Mouse (Mus musculus) cerebellum, adult 18-20 months (tissue): ENCODE measurements around the gene Gpr137.
A peak's percentile ranks its signal among the peaks of the same experiment; 100 is the strongest.

ENCODE experiments used
- DNase-seq, 2 experiments: peaks; one replicate each; pipeline ENCODE4 v3.0.0; 2021

Gpr137 gene

GRCm38 (mm10) chr19:6940396-6941351 lies 1.6 kb downstream of the Gpr137 start:
- DNase-seq = peak in 1 of 2 experiments; percentile 49

DNA sequence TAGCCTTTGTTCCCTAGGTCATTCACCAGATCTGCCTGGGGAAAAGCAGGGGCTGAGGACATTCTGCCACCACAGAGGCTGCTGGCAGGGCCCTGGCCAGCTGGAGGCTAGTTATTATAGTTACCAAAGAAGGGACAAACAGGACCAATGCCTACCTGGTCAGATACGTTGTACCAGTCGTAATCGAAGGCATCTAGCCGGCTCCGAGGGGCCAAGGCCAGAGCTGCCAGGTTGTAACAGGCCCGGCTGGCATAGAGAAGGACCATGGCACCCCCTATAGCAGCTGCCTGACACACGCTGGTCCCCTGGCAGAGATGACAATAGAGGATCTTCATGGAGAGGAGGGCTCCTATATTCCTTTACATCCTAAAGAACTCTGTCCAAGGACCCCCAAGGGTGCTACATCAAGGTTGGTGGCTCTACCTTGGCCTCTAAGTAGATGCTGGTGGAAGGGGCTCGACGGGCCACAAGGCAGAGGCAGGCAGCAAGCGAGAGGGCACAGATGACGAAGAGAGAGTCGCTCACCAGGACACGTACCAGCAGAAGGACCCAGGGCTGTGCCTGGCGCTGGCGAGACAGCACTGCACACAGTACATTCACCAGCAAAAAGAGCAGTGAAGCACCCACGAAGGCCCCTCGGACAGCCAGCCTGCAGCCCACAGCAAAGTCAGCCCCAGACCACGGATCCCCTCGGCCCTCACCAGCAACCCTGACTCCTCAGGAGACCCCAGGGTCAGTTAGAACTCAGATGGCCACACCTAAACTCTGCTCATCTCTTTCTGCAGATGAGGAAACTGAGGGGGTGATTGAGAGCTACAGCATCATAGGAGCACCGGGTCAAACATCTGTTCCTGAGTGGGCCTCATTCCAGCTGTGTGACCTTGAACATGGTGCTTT lies 2.9 kb downstream of the Gpr137 start:
- DNase-seq = no peak

DNA sequence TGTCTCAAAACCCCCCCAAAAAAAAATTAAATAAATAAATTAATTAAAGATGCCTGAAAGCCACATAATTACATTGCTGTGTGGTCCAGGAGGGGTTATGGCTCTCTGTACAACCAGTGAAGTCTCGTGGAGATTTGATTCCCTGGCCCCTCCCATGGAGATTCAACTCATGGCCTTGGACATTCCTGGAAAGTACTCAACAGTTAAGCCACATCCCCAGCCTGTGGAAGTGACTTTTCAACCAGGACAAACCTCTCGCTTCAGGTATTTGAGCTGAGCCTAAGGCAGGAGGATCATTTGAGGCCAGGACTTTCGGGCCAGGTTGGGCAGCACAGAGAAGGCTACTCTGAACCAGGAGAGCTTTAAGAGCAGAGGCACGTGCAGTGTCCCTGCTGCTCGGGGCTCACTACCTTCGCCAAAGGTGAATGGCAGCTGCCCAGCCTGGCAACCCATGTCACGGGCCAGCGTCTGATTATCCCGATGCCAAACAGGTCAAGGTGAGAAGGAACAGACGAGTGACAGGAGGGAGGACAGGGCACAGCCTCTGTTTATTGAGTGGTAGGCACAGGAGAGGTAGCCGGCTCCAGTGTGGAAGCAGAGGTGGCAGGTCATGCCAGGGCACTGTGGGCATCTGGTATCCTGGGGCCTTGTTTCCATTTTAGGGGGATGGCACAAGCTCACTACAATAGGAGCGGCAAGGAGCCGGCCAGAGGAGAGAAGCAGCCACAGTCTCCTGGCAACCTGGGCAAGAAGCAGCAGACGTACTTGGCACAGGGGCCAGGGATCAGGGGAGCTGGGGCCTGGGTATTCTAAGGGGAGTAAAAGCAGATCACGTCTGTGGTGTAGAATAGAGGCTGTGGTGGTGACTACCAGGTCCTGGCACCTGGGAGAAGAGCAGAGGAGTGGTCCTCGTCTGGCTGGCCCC lies 4.5 kb downstream of the Gpr137 start:
- DNase-seq = peak; percentile 69 to 70

DNA sequence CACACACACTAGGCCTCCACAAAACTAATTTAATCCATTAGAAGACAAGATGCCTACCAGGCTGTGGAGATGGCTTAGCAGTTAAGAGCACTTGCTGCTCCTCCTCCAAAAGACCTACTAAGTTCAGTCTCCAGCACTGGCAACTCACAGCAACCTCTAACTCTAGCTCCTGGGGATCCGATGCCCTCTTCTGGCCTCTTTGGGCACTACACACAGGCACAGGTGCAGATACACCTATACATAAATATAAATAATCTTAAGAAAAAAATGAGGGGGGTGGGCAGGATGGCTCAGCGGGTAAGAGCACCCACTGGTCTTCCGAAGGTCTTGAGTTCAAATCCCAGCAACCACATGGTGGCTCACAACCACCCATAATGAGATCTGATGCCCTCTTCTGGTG lies 6.0 kb downstream of the Gpr137 start:
- peak in 1 of 2 experiments; percentile 45 for DNase-seq

DNA sequence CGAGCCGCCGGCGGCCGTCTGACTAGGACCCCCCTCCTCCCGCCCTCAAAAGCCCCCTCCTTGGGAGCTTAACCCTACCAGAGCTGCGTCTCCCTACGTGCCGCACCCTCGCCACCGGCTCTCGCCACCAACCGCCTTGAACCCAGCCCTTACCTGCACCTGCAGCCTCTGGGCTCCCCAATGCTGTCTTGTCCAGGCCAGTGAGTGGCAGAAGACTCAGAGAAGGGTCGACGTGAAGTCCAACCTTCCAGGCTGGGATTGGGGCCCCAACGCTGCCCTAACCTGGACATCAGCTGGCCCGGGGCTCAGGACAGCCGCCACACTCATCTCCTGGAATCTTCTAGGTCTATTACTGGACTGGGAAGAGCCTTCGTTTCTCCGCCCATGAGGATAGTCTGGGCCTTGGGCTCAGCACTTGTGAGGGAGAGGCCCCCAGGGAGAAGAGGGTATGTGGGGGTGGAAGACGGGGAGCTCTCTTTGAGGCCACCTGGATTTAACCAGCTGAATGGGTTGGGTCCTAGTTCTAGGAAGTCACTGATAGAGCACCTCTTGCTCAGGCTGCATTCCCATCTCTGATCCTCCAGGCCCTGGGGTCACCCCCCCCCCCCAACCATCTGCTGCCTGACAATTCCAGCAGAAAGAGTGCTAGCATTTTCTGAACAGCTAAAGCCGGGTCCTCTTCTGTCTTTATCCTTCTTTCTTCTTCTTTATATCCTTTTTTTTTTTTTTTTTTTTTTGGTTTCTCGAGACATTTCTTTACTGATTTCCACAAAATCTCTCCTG lies 7.9 kb downstream of the Gpr137 start, which contains the start of gene Kcnk4:
Gene Kcnk4, minus strand, starts transcription at position 321 of the 783 bp plus-strand sequence.
- DNase-seq = no peak

GRCm38 (mm10) chr19:6933436-6934194 lies 8.7 kb downstream of the Gpr137 start:
- DNase-seq = peak; percentile 68 to 72

DNA sequence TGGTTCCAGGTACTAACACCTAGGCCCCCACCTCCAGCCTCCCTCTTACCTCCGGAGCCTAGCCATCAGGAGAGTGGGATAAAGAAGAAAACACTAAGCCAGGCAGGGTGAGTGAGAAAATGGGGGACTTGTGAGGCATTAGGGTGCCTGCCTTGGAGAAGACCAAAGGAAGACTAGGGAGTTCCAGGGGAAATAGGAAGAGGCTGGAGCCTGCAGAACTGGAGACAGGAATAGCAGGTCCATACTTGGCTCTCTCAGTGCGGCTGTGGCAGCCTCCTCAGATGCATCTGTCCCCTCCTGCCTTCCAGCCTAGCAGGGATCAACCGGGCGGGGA lies 9.2 kb downstream of the Gpr137 start:
- DNase-seq = no peak

DNA sequence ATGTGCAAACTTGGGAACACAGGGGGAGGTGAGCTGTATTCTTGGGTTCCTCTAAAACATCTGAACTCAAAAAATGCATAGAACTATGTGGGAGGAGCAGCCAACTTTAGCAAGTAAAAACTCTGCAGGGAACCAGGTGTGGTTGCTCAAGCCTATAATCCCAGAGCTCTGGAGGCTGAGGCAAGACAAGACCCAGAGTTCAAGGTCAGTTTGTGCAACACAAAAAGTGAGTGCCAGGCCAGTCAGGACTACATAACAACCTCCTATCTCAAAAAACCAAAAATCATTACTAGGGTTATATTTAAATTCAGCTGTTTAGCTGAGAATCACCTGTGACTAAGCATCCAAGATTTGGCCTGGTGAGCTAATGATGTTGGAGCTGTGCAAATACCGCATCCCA lies 10.3 kb downstream of the Gpr137 start:
- no peak for DNase-seq

DNA sequence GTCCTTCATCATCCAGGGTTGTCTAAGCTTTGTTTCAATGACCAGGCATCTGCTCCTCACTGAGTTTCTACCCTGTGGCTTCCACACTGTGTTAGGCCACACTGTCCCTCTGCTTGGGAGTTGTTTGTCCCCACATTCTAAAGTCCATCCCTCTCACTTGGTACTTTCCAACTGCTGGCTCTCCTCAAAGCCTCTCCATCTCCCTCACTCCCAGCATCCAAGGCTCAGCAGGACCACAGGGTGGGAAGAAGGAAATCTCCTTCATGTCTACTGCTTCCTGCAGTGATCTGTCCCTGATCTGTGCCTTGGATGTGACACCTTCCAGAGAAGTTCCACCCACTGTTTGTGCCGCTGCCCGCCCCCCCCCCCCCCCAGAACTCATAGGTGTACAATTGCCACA lies 11.3 kb downstream of the Gpr137 start:
- DNase-seq = peak in 1 of 2 experiments; percentile 36

- no peak for DNase-seq
Measured at GRCm38 (mm10) chr19:6928080-6928479, 14.2 kb downstream of the Gpr137 start.

DNA sequence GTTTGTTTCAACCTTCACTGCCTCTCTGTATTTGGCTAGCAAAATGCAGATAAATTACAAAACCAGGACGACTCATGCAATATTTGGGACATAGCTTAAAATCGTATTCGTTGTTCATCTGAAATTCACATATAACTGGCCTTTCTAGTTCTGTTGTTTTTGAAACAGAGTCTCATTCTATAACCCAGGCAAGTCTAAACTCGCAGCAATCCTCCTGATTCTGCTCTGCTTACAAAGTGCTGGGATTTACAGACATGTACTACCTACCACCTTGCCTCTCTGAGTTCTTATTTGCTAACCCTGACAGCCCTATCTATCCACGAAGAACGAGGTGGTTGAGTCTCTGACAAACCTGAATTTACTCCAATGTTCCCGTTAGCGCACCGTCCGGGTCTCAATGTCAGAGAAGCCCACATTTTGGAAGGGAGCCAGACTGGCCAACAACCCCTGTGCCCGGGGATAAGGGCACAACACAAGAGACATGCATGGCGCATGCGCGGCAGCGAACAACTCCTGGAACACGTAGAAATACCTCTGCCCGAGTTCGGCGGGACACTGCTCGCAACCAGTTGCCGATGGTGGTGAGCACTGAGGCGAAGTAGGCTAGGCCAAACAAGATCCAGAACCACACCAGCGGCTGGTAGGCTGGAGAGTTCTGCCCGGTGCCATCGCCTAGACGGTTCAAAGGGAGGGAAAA lies 15.6 kb downstream of the Gpr137 start:
- no peak for DNase-seq

GRCm38 (mm10) chr19:6925611-6926329 lies 16.5 kb downstream of the Gpr137 start:
- DNase-seq = no peak

DNA sequence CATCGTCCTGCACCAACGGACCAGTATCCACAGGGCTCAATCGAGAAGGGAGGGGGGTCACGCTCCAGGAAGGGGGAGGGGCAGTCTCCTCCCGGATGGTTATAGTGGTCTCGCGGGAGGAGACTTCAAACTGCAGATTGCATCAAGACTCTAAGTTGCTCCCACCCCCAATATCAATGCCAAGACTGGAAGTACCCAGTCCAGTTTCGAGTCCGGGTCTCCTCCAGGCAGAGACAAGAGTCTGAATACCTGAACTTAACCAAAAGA lies 17.0 kb downstream of the Gpr137 start, which contains the start of gene Catsperz:
Gene Catsperz, minus strand, starts transcription at position 74 of the 267 bp plus-strand sequence.
- no peak for DNase-seq

GRCm38 (mm10) chr19:6924461-6925306 lies 17.6 kb downstream of the Gpr137 start:
- peak; percentile 91 to 94 for DNase-seq

DNA sequence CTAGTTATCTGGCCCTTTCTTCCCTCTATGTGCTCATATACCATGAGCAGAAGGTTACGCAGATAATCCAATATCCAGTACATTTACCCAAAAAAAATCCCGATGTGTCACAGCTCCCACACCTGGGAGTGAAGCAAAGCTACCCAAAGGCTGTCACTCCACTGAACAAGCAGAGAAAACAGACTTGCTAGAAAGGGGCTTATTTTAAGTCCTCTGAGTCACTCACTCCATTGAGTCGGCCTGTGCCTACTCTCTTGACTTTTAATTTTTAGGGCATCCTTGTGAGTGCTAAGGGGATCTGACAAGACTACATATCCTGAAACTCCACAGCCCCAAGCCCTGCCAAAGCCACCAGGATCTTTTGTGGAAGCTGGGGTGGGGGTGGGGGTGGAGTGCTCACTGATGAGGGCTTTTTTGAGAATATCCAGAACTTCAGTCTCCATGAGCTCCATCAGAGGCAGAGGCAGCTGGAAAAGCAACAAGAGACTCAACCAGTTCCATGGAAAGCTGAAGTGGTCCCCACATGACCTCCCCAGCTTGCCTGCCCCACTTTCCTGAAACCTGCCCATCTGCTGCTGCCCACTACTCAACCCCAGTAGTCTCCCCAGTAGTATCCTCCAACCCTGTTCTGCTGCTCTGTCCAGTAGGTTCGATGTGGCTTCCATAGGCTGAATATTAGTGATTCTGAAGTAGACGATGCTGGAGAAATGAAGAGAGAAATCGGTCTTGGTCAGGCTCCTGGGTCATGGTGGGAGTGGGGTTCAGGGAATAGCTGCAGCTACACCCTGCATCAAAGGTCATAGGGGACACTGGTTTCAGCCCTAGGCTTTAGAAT lies 19.2 kb downstream of the Gpr137 start:
- DNase-seq = peak in 1 of 2 experiments; percentile 36

GRCm38 (mm10) chr19:6921647-6922567 lies 20.4 kb downstream of the Gpr137 start, which contains the start of gene Esrra:
Esrra (minus strand) TSS chr19:6921813.
- peak; percentile 100 for DNase-seq
